Mouse (Mus musculus) CH12.LX (cell line): ENCODE results near the gene Txnrd1. TPM values are rescaled to one million over a fixed set of nuclear protein-coding genes. Genes with fewer than 3 reads are reported as not detected.

Experiments
- DNase-seq: peaks from one replicate; pipeline ENCODE4 v3.0.0-alpha.2; 2013; ENCODE audit errors: extremely low read depth
- H3K27ac ChIP-seq: 2 replicates; pipeline ENCODE4 v1.5.1; 2012; ENCODE audit warnings: low read depth, mild to moderate bottlenecking, control low read depth, moderate library complexity; ENCODE audit not compliant: insufficient read depth
- H3K27me3 ChIP-seq: replicated peaks from 2 replicates; pipeline ENCODE3; 2012; ENCODE audit warnings: inconsistent platforms
- H3K36me3 ChIP-seq, 2 experiments: replicated peaks in 1 of 2; 2 replicates each; pipeline versions ENCODE3 to v1.6.1; 2012; ENCODE audit warnings: inconsistent platforms in 1 of 2, low read length in 1 of 2, mild to moderate bottlenecking in 1 of 2, mixed read lengths in 1 of 2, moderate library complexity in 1 of 2; ENCODE audit not compliant: control insufficient read depth in 1 of 2, insufficient read depth in 1 of 2
- H3K4me1 ChIP-seq, 2 experiments: 2 replicates each; pipeline ENCODE4 v1.6.1; 2012; ENCODE audit warnings: inconsistent platforms in 1 of 2, moderate library complexity in 1 of 2; ENCODE audit not compliant: insufficient read depth in 2 of 2, control insufficient read depth in 1 of 2
- H3K4me2 ChIP-seq: 2 replicates; pipeline ENCODE4 v1.6.1; 2012; ENCODE audit warnings: low read depth, mild to moderate bottlenecking, control low read depth; ENCODE audit not compliant: poor library complexity, insufficient read depth, severe bottlenecking
- H3K4me3 ChIP-seq, 3 experiments: fragments of 150-350 bp in 1 of 3; sonication (generic) in 1 of 3; replicated peaks in 1 of 3; 2 replicates each; pipeline versions ENCODE3 to v1.5.1; 2011 to 2012; ENCODE audit warnings: low read depth in 2 of 3, low read length in 2 of 3, mild to moderate bottlenecking in 2 of 3, moderate library complexity in 2 of 3, control low read depth in 1 of 3, improper control_type of control experiment in 1 of 3, inconsistent platforms in 1 of 3, mixed read lengths in 1 of 3; ENCODE audit not compliant: poor library complexity in 1 of 3
- H3K79me2 ChIP-seq: replicated peaks from 2 replicates; pipeline ENCODE4 v1.6.1; 2012; ENCODE audit warnings: mild to moderate bottlenecking, moderate library complexity; ENCODE audit not compliant: control insufficient read depth, poor library complexity, insufficient read depth, severe bottlenecking; ENCODE audit errors: extremely low read depth
- H3K9ac ChIP-seq: 2 replicates; pipeline ENCODE4 v1.6.1; 2012; ENCODE audit warnings: low read depth, mild to moderate bottlenecking, control low read depth, moderate library complexity; ENCODE audit not compliant: insufficient read depth
- H3K9me3 ChIP-seq: replicated peaks from 2 replicates; pipeline ENCODE3; 2012; ENCODE audit warnings: low read length, inconsistent platforms, mixed read lengths
- BHLHE40 ChIP-seq: IDR thresholded peaks from 2 replicates; pipeline ENCODE4 v1.6.1; 2011; ENCODE audit warnings: mild to moderate bottlenecking, low read depth, low read length, improper control_type of control experiment
- CHD2 ChIP-seq: IDR thresholded peaks from 2 replicates; pipeline ENCODE4 v1.6.1; 2011; ENCODE audit warnings: low read length, improper control_type of control experiment
- CTCF ChIP-seq, 2 experiments: IDR thresholded peaks in 1 of 2; conservative IDR thresholded peaks in 1 of 2; 2 replicates each; pipeline ENCODE4 v1.5.1; 2011 to 2012; ENCODE audit warnings: low read depth in 2 of 2, low read length in 2 of 2, improper control_type of control experiment in 1 of 2, inconsistent platforms in 1 of 2, mild to moderate bottlenecking in 1 of 2, moderate library complexity in 1 of 2
- ELF1 ChIP-seq: IDR thresholded peaks from 2 replicates; pipeline ENCODE4 v1.6.1; 2014; ENCODE audit warnings: low read depth, mild to moderate bottlenecking, inconsistent platforms, low read length, improper control_type of control experiment
- EP300 ChIP-seq: IDR thresholded peaks from 2 replicates; pipeline ENCODE4 v1.6.1; 2011; ENCODE audit warnings: low read length, improper control_type of control experiment
- GABPA ChIP-seq: IDR thresholded peaks from 2 replicates; pipeline ENCODE4 v1.6.1; 2012; ENCODE audit warnings: low read depth, low read length, improper control_type of control experiment, inconsistent platforms; ENCODE audit not compliant: insufficient replicate concordance
- HCFC1 ChIP-seq: IDR thresholded peaks from 2 replicates; pipeline ENCODE4 v1.6.1; 2012; ENCODE audit warnings: low read depth, mild to moderate bottlenecking, inconsistent platforms, low read length, improper control_type of control experiment
- JUN ChIP-seq: IDR thresholded peaks from 2 replicates; pipeline ENCODE4 v1.6.1; 2011; ENCODE audit warnings: low read depth, mild to moderate bottlenecking, low read length, improper control_type of control experiment, moderate library complexity; ENCODE audit not compliant: insufficient read depth
- JUND ChIP-seq: conservative IDR thresholded peaks from 2 replicates; pipeline ENCODE4 v1.6.1; 2011; ENCODE audit warnings: low read depth, low read length, improper control_type of control experiment
- KAT2A ChIP-seq: IDR thresholded peaks from 2 replicates; pipeline ENCODE4 v1.6.1; 2012; ENCODE audit warnings: low read length, improper control_type of control experiment, inconsistent platforms; ENCODE audit not compliant: insufficient replicate concordance
- MAFK ChIP-seq: IDR thresholded peaks from 2 replicates; pipeline ENCODE4 v1.6.1; 2011; ENCODE audit warnings: low read length, improper control_type of control experiment; ENCODE audit not compliant: insufficient replicate concordance
- MEF2A ChIP-seq: IDR thresholded peaks from 2 replicates; pipeline ENCODE4 v1.6.1; 2014; ENCODE audit warnings: low read depth, mild to moderate bottlenecking, inconsistent platforms, low read length, improper control_type of control experiment, borderline replicate concordance
- MXI1 ChIP-seq: IDR thresholded peaks from 2 replicates; pipeline ENCODE4 v1.6.1; 2011; ENCODE audit warnings: mild to moderate bottlenecking, low read depth, low read length, improper control_type of control experiment
- NRF1 ChIP-seq: IDR thresholded peaks from 2 replicates; pipeline ENCODE4 v1.6.1; 2014; ENCODE audit warnings: low read depth, mild to moderate bottlenecking, inconsistent platforms, low read length, improper control_type of control experiment, moderate library complexity
- PAX5 ChIP-seq: IDR thresholded peaks from 2 replicates; pipeline ENCODE4 v1.6.1; 2012; ENCODE audit warnings: low read length, inconsistent platforms, mixed read lengths
- POLR2A ChIP-seq: IDR thresholded peaks from 2 replicates; pipeline ENCODE4 v1.6.1; 2011; ENCODE audit warnings: low read depth, mild to moderate bottlenecking, improper control_type of control experiment, low read length
- RCOR1 ChIP-seq: conservative IDR thresholded peaks from 2 replicates; pipeline ENCODE4 v1.6.1; 2012; ENCODE audit warnings: low read depth, mild to moderate bottlenecking, inconsistent platforms, low read length, improper control_type of control experiment
- SIN3A ChIP-seq: IDR thresholded peaks from 2 replicates; pipeline ENCODE4 v1.6.1; 2012; ENCODE audit warnings: low read length, improper control_type of control experiment, inconsistent platforms
- SMC3 ChIP-seq: IDR thresholded peaks from 2 replicates; pipeline ENCODE4 v1.6.1; 2011; ENCODE audit warnings: low read depth, low read length, improper control_type of control experiment
- TCF12 ChIP-seq: IDR thresholded peaks from 2 replicates; pipeline ENCODE4 v1.6.1; 2014; ENCODE audit warnings: low read depth, mild to moderate bottlenecking, inconsistent platforms, low read length, improper control_type of control experiment
- ZKSCAN1 ChIP-seq: IDR thresholded peaks from 2 replicates; pipeline ENCODE4 v1.6.1; 2012; ENCODE audit warnings: low read depth, inconsistent platforms, low read length, improper control_type of control experiment, borderline replicate concordance
- ZMIZ1 ChIP-seq: IDR thresholded peaks from 2 replicates; pipeline ENCODE4 v1.6.1; 2012; ENCODE audit warnings: low read depth, mild to moderate bottlenecking, inconsistent platforms, low read length, improper control_type of control experiment
- dilution Hi-C: fragments of 300-500 bp; cut with MboI; formaldehyde crosslinking; loops from 2 replicates; pipeline ENCODE4 v1.14.3; 2020; ENCODE audit warnings: low sequenced_read_pairs; ENCODE audit not compliant: extremely low pct_unique_long_range_greater_than_20kb, extremely low pct_ligation_motif_present
- in situ Hi-C: fragments of 300-500 bp; cut with MboI; formaldehyde crosslinking; loops from 3 replicates; pipeline ENCODE4 v1.14.3; 2019; ENCODE audit warnings: low sequenced_read_pairs, low pct_ligation_motif_present, low pct_unique_long_range_greater_than_20kb, mixed read lengths
- polyA plus RNA-seq: library from polyadenylated mRNA; unstranded; fragments of >175 nt; gene quantifications from 2 replicates; pipeline ENCODE4 v1.2.1, GENCODE M21; 2012; ENCODE audit warnings: low read depth; ENCODE audit not compliant: insufficient read length
- total RNA-seq, 2 experiments: library from RNA; depleted of rRNA; stranded (reverse); fragments of 300-350 nt in 1 of 2; fragments of >200 nt in 1 of 2; gene quantifications; 2 replicates each; pipeline ENCODE4 v1.2.3; 2012 to 2014

The Txnrd1 gene
- total and polyA plus RNA-seq, 3 experiments = 92.1 to 254 (median 133) TPM

GRCm38 (mm10) chr10:82838390-82838789 lies 4.6 kb downstream of the Txnrd1 start:
- no peaks in the 10 kb centered on the region for H3K9me3 ChIP-seq
- H3K27me3 ChIP-seq = no peaks in the 10 kb centered on the region
- no peak overlapping the region for H3K4me3 ChIP-seq
- no peak overlapping the region for H3K9ac ChIP-seq
- H3K79me2 ChIP-seq = no peaks in the 10 kb centered on the region
- no peak overlapping the region for H3K4me2 ChIP-seq
- peaks cover 15 to 26% of the 10 kb centered on the region in 2 experiments for H3K4me1 ChIP-seq
- TF ChIP-seq ELF1 (no peak), ZMIZ1 (no peak), MEF2A (no peak), SMC3 (no peak), POLR2A (no peak), SIN3A (no peak), KAT2A (no peak), TCF12 (no peak), JUND (no peak), CTCF (conservative IDR thresholded peaks at IDR 0.05 in 1 of 2, IDR thresholded peaks at IDR 0.05 in 1 of 2; ENCODE audit: low read depth in 2 of 2, low read length in 2 of 2) (no peak), HCFC1 (no peak), NRF1 (no peak), ZKSCAN1 (no peak), MAFK (no peak), PAX5 (no peak), BHLHE40 (no peak)
- H3K27ac ChIP-seq = no peak overlapping the region
- in situ Hi-C loops = no loop called here
- dilution Hi-C loops = no loop called here
- no peaks in the 10 kb centered on the region for H3K36me3 ChIP-seq
- no peak for DNase-seq

- H3K4me2 ChIP-seq = no peak overlapping the region
- in situ Hi-C loops (no loop called here), dilution Hi-C loops (no loop called here)
- no peak overlapping the region for H3K9ac ChIP-seq
- no peaks in the 10 kb centered on the region for H3K27me3 ChIP-seq
- H3K4me1 ChIP-seq = peaks cover 6 to 8% of the 10 kb centered on the region in 2 experiments; a peak in 3 of 4 replicates
- no peaks in the 10 kb centered on the region for H3K9me3 ChIP-seq
- no peak for DNase-seq
- H3K79me2 ChIP-seq = no peaks in the 10 kb centered on the region
- H3K36me3 ChIP-seq = no peaks in the 10 kb centered on the region
- H3K4me3 ChIP-seq = no peak overlapping the region
- H3K27ac ChIP-seq = no peak overlapping the region
- TF ChIP-seq SIN3A (no peak), CTCF (conservative IDR thresholded peaks at IDR 0.05 in 1 of 2, IDR thresholded peaks at IDR 0.05 in 1 of 2; ENCODE audit: low read depth in 2 of 2, low read length in 2 of 2) (no peak), PAX5 (no peak), GABPA (no peak), MXI1 (no peak), JUN (no peak), RCOR1 (no peak), CHD2 (no peak), EP300 (no peak), BHLHE40 (no peak), MEF2A (no peak), TCF12 (no peak)
Observed at GRCm38 (mm10) chr10:82844090-82844489, 10.3 kb downstream of the Txnrd1 start.
